Mouse (Mus musculus) forebrain, postnatal 0 days (tissue): ENCODE measurements around the gene Traf6. TPM values are rescaled to one million over a fixed set of nuclear protein-coding genes. Genes with fewer than 3 reads are reported as not detected.
A peak's percentile ranks its signal among the peaks of the same experiment; 100 is the strongest.

Source experiments
- ATAC-seq: fragments of 200-750 bp; cut with Nextera tagmentation; 2 replicates; pipeline ENCODE4 v1.8.0; 2017; ENCODE audit warnings: mild to moderate bottlenecking, moderate library complexity
- DNase-seq: peaks from one replicate; pipeline ENCODE4 v3.0.0-alpha.2; 2015
- H3K27ac ChIP-seq: fragments of 300-500 bp; sonication (generic); 2 replicates; pipeline ENCODE4 v1.5.1; 2014; ENCODE audit warnings: low read depth, mild to moderate bottlenecking, antibody characterized with exemption, low read length, moderate library complexity, mixed read lengths
- H3K27me3 ChIP-seq: fragments of 300-500 bp; sonication (generic); 2 replicates; pipeline ENCODE4 v1.6.1; 2014; ENCODE audit warnings: mild to moderate bottlenecking, low read length, mixed read lengths; ENCODE audit not compliant: insufficient read depth
- H3K36me3 ChIP-seq: fragments of 300-500 bp; sonication (generic); 2 replicates; pipeline ENCODE4 v1.6.1; 2014; ENCODE audit warnings: mild to moderate bottlenecking, moderate library complexity; ENCODE audit not compliant: insufficient read depth
- H3K4me1 ChIP-seq: fragments of 300-500 bp; sonication (generic); 2 replicates; pipeline ENCODE4 v1.6.1; 2014; ENCODE audit warnings: antibody characterized with exemption; ENCODE audit not compliant: insufficient read depth
- H3K4me2 ChIP-seq: fragments of 300-500 bp; sonication (generic); 2 replicates; pipeline ENCODE4 v1.6.1; 2014; ENCODE audit warnings: low read depth, mild to moderate bottlenecking, moderate library complexity
- H3K4me3 ChIP-seq: fragments of 300-500 bp; sonication (generic); 2 replicates; pipeline ENCODE4 v1.5.1; 2014; ENCODE audit warnings: low read depth, low read length, mixed read lengths
- H3K9ac ChIP-seq: fragments of 300-500 bp; sonication (generic); 2 replicates; pipeline ENCODE4 v1.6.1; 2014; ENCODE audit warnings: mild to moderate bottlenecking
- H3K9me3 ChIP-seq: fragments of 300-500 bp; sonication (generic); 2 replicates; pipeline ENCODE4 v1.6.1; 2016; ENCODE audit warnings: low read length
- CTCF ChIP-seq: sonication (generic); IDR thresholded peaks from 2 replicates; pipeline ENCODE4 v1.5.1; 2016; ENCODE audit warnings: antibody characterized with exemption, control low read depth, low read depth
- WGBS: fragments of 180-500 bp; shearing (Covaris S2); extraction: QIAGEN DNeasy Blood & Tissue Kit; methylation state at CpG from one replicate; pipeline ENCODE4 v1.1.7; 2014; 5-methylcytosine and 5-hydroxymethylcytosine counted together
- polyA plus RNA-seq: library from polyadenylated mRNA; unstranded; fragments of >200 nt; fragmentation: Nextera tagmentation; extraction: Ambion mirVana; gene quantifications from 2 replicates; pipeline ENCODE4 v1.2.1, GENCODE M21; 2015
- total RNA-seq: library from RNA; depleted of rRNA; stranded (reverse); fragments of >200 nt; gene quantifications from 2 replicates; pipeline ENCODE4 v1.2.3, GENCODE M21; 2014

Traf6 gene
- total and polyA plus RNA-seq, 2 experiments from 2014 or later, result 7.4 to 26.0 TPM

GRCm38 (mm10) chr2:101722370-101723332, 44.4 kb downstream of the Traf6 start:
- no peaks in the 10 kb centered on the region for H3K36me3 ChIP-seq
- no peak for TF ChIP-seq CTCF
- H3K27me3 ChIP-seq, result no peaks in the 10 kb centered on the region
- ATAC-seq (peak; percentile 62), DNase-seq (peak; percentile 31)
- H3K27ac ChIP-seq, result 0 out of 2 replicates have a peak overlapping the region, but pooled peaks have one; percentile 2
- 20% methylated on average over 8 of the region's 8 CpGs for WGBS
- H3K4me2 ChIP-seq, result no peak overlapping the region
- H3K4me1 ChIP-seq, result no peaks in the 10 kb centered on the region; the same call in 1 of the 2 replicates
- no peak overlapping the region for H3K4me3 ChIP-seq
- H3K9ac ChIP-seq, result no peak overlapping the region
- H3K9me3 ChIP-seq, result no peaks in the 10 kb centered on the region

GRCm38 (mm10) chr2:101723333-101723881, 45.2 kb downstream of the Traf6 start:
- no peak for ATAC-seq
- no peaks in the 10 kb centered on the region; the same call in 1 of the 2 replicates for H3K4me1 ChIP-seq
- 49% methylated on average over 10 of the region's 10 CpGs for WGBS
- TF ChIP-seq CTCF, result no peak
- H3K9ac ChIP-seq, result no peak overlapping the region
- no peak overlapping the region for H3K4me2 ChIP-seq
- H3K36me3 ChIP-seq, result no peaks in the 10 kb centered on the region
- no peaks in the 10 kb centered on the region for H3K27me3 ChIP-seq
- DNase-seq, result no peak
- H3K4me3 ChIP-seq, result no peak overlapping the region
- no peak overlapping the region for H3K27ac ChIP-seq
- no peaks in the 10 kb centered on the region for H3K9me3 ChIP-seq

GRCm38 (mm10) chr2:101727787-101728186, 49.6 kb downstream of the Traf6 start:
- ATAC-seq, result peak; percentile 38; the same call in 1 of the 2 replicates
- Histone ChIP-seq H3K9me3 (no peaks in the 10 kb centered on the region), H3K4me3 (no peak overlapping the region), H3K4me2 (no peak overlapping the region), H3K36me3 (no peaks in the 10 kb centered on the region), H3K9ac (no peak overlapping the region), H3K4me1 (no peaks in the 10 kb centered on the region; the same call in 1 of the 2 replicates), H3K27me3 (no peaks in the 10 kb centered on the region), H3K27ac (no peak overlapping the region)
- no peak for DNase-seq
- no peak for TF ChIP-seq CTCF

GRCm38 (mm10) chr2:101729472-101729871, 51.2 kb downstream of the Traf6 start:
- Histone ChIP-seq H3K9me3 (no peaks in the 10 kb centered on the region), H3K9ac (no peak overlapping the region), H3K27ac (no peak overlapping the region), H3K27me3 (no peaks in the 10 kb centered on the region), H3K4me2 (no peak overlapping the region), H3K4me3 (no peak overlapping the region), H3K36me3 (no peaks in the 10 kb centered on the region), H3K4me1 (no peaks in the 10 kb centered on the region)
- no peak for ATAC-seq
- 76% methylated on average over 1 of the region's 1 CpGs for WGBS
- DNase-seq, result no peak
- no peak for TF ChIP-seq CTCF

GRCm38 (mm10) chr2:101730972-101731371, 52.7 kb downstream of the Traf6 start:
- DNase-seq, result no peak
- Histone ChIP-seq H3K27ac (no peak overlapping the region), H3K4me3 (no peak overlapping the region), H3K9ac (no peak overlapping the region), H3K4me1 (no peaks in the 10 kb centered on the region), H3K9me3 (no peaks in the 10 kb centered on the region), H3K27me3 (no peaks in the 10 kb centered on the region), H3K36me3 (no peaks in the 10 kb centered on the region), H3K4me2 (no peak overlapping the region)
- no peak for ATAC-seq
- TF ChIP-seq CTCF, result no peak

- Histone ChIP-seq H3K4me2 (no peak overlapping the region), H3K36me3 (no peaks in the 10 kb centered on the region), H3K9me3 (no peaks in the 10 kb centered on the region), H3K27ac (no peak overlapping the region), H3K4me1 (no peaks in the 10 kb centered on the region), H3K27me3 (no peaks in the 10 kb centered on the region), H3K9ac (no peak overlapping the region), H3K4me3 (no peak overlapping the region)
- DNase-seq, result no peak
- WGBS, result 97% methylated on average over 10 of the region's 10 CpGs
- ATAC-seq, result no peak
- TF ChIP-seq CTCF, result no peak
Measured at GRCm38 (mm10) chr2:101732777-101733210, 54.6 kb downstream of the Traf6 start.

- ATAC-seq (no peak), DNase-seq (no peak)
- Histone ChIP-seq H3K4me1 (no peaks in the 10 kb centered on the region), H3K27me3 (no peaks in the 10 kb centered on the region), H3K36me3 (no peaks in the 10 kb centered on the region), H3K9me3 (no peaks in the 10 kb centered on the region), H3K4me3 (no peak overlapping the region), H3K9ac (no peak overlapping the region), H3K27ac (no peak overlapping the region), H3K4me2 (no peak overlapping the region)
- 83% methylated on average over 3 of the region's 3 CpGs for WGBS
- no peak for TF ChIP-seq CTCF
Measured at GRCm38 (mm10) chr2:101733564-101733963, 55.3 kb downstream of the Traf6 start.
